Mouse (Mus musculus) bone marrow, adult 2 months (tissue): Measurements from ENCODE around the gene Abtb1.

Source experiments
- CTCF ChIP-seq: fragments of 200-500 bp; IDR thresholded peaks from 2 replicates; pipeline ENCODE4 v1.5.1; 2011; ENCODE audit warnings: low read length, control low read depth; ENCODE audit not compliant: control insufficient read depth, insufficient read depth
- POLR2A ChIP-seq: fragments of 200-500 bp; IDR thresholded peaks from 2 replicates; pipeline ENCODE4 v1.6.1; 2011; ENCODE audit warnings: low read depth, mild to moderate bottlenecking, control low read depth, low read length, borderline replicate concordance; ENCODE audit not compliant: control insufficient read depth

DNA sequence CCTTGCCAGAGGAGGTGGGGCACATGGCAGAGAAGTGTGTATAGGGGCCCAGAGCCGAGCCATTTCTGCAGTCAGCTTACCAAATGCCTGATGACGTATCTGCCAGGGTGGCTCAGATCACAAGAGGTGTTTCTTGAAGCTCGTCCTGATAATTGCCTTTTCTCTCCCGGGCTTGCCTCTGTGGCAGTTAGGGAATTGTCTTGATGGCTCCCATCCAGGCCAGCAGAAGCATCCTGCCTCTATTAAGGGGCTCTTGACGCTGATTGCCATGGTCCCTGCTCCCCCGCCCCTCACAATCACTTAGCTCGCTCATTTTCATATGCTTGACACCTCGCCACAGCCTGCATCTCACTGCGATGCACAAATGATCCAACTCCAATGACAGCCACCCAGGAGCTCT is 50.5 kb downstream of the Abtb1 start:
- TF ChIP-seq POLR2A (no peak), CTCF (no peak)
